8 mouse cellular contexts compared by ENCODE assay signal in genomic region chr15:82127426-82128374, GRCm38 (mm10). TPM values are rescaled to one million over a fixed set of nuclear protein-coding genes. Genes with fewer than 3 reads are reported as not detected.
DNase-seq lines count a peak whose midpoint lies in the region; ATAC-seq lines count a peak whose summit lies in the region.

Ccdc134 (plus strand) TSS chr15:82127922.

- intact Hi-C loops in gastrocnemius, postnatal 14 days (cut with DNase I; ENCODE audit: low total_unique reads) = no loop called here
- intact Hi-C loops in left cerebral cortex, postnatal 10 days (cut with DNase I) = loop anchor here (5.0 kb wide), 1 partner anchor 60 kb away; the partner anchor contains the start of gene Mei1

- ATAC-seq in inflammation-experienced regulatory T-cells, adult 6 months = peak; percentile 99
- ATAC-seq in megakaryocyte-erythroid progenitor cell, adult 5-6 weeks (replicated peaks; ENCODE audit: low FRiP score, low TSS enrichment, poor library complexity, severe bottlenecking) = peak; percentile 99

- peak; percentile 83 for DNase-seq in adipocyte (ENCODE audit: low spot score)
- peak; percentile 99 for DNase-seq in embryo, embryonic 10 days (ENCODE audit: low spot score)
- DNase-seq in gastrocnemius, postnatal 14 days = peak; percentile 97
- DNase-seq in left cerebral cortex, postnatal 10 days (ENCODE audit: extremely low spot score in 1 of 2, low spot score in 2 of 2) = peak; percentile 94 to 98
- peak; percentile 98 for DNase-seq in right cerebral cortex, postnatal 25 days
- DNase-seq in urinary bladder, postnatal 4 days (ENCODE audit: low spot score in 2 of 2) = peak; percentile 94 to 96

RNA-seq across cellular contexts. Expression of gene Ccdc134, which starts in this region (rescaled TPM):
- 10 to 100 TPM; 18.5 to 18.7 TPM for total RNA-seq in gastrocnemius, postnatal 14 days (2021)
- 10 to 100 TPM; 19.9 to 26.0 (median 20.8) TPM for polyA plus RNA-seq in inflammation-experienced regulatory T-cells, adult 6 months (2017; shearing (Covaris generic))
- total RNA-seq in left cerebral cortex, postnatal 10 days (2021) = 10 to 100 TPM in 1 of 2 experiments, 1 to 10 TPM in 1; 7.4 to 10.2 TPM
- 14.3 and 17.4 TPM in 2 replicates for total RNA-seq in megakaryocyte-erythroid progenitor cell, adult 5-6 weeks (2014; fragmentation: Nextera tagmentation)
- 11.8 and 17.4 TPM in 2 replicates for total RNA-seq in megakaryocyte-erythroid progenitor cell, adult 5-6 weeks (2017)

Comparison
In these comparisons a context has a peak if more than half of its experiments do, and no peak if none do; other contexts are left out.
1. Peak in every context shown above with its lines: DNase-seq and ATAC-seq.